In the genomic region with DNA sequence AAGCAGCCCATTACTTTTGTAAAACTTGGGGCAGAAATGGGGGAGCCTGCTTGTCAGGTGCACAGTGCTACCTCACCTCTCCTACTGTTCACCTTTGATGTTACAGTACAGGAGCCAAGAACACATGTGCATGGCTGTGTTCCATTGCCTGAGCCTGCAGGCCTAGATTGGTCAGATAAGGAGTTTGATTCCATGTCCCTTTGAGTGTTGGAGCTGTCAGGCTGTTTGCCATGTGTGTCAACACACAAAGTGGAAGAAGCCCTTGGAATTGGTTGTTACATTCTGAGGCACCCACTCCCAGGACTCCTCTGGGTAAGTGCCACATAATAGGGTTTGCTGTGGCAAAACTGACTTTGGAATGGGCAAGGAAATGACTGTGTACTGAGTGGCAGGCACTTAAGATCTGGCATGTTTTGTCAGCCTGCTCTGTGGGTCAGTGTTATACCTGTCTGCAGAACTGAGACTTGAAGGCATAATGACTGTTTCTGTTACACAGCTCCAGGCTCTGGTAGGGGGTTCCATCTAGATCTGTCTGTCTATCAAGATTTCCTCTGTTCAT, we compare ENCODE assay signal across 29 mouse cellular contexts. TPM values are rescaled to one million over a fixed set of nuclear protein-coding genes. Genes with fewer than 3 reads are reported as not detected.
DNase-seq lines count a peak whose midpoint lies in the region; ATAC-seq and TF ChIP-seq lines count a peak whose summit lies in the region.
"Had no signal": no experiment of that assay in that cellular context is flagged by ENCODE, and none has a peak within 500 bp of the region (broad histone marks: within the 10 kb centered on the region; RNA-seq: fewer than 3 reads in every experiment).

No protein-coding gene starts in this region.

- peaks cover 83% of the 10 kb centered on the region for H3K79me2 ChIP-seq in macrophage (ENCODE audit: inconsistent target)

- H3K27ac ChIP-seq in brown adipose tissue, adult 24 weeks (replicated peaks; ENCODE audit: low read depth, low read length) = peak overlapping the region; percentile 35
- H3K27ac ChIP-seq in liver, embryonic 14.5 days = no peak overlapping the region
- H3K27ac ChIP-seq in macrophage = peak overlapping the region; percentile 99
- H3K27ac ChIP-seq: embryonic facial prominence, embryonic 12.5 days; heart, embryonic 10.5 days; hindbrain, embryonic 13.5 days; kidney, embryonic 15.5 days; left cerebral cortex, adult 2 months; limb, embryonic 10.5 days; midbrain, embryonic 10.5 days had no signal

- no peak overlapping the region for H3K9ac ChIP-seq in liver, embryonic 14.5 days (replicated peaks)
- H3K9ac ChIP-seq: embryonic facial prominence, embryonic 12.5 days; hindbrain, embryonic 13.5 days; kidney, embryonic 15.5 days; lung, embryonic 14.5 days had no signal

- ATAC-seq in liver, embryonic 14.5 days (ENCODE audit: insufficient read depth) = no peak
- ATAC-seq: forebrain, embryonic 14.5 days; inflammation-experienced regulatory T-cells, adult 6 months; Patski had no signal

- peak; percentile 32 for DNase-seq in lung, adult 2 months
- DNase-seq in lung, postnatal 14 days = no peak
- DNase-seq in liver, embryonic 14.5 days (ENCODE audit: low read depth in 3 of 3, low spot score in 3 of 3) = no peak
- DNase-seq in thymus, postnatal 36 days = no peak
- DNase-seq in left cerebral cortex, postnatal 10 days (ENCODE audit: extremely low spot score in 1 of 2, low spot score in 2 of 2) = no peak
- DNase-seq in right cerebral cortex, postnatal 36 days (ENCODE audit: low spot score in 2 of 2) = no peak
- DNase-seq: adrenal gland, postnatal 25 days; cerebellum, postnatal 10 days; gastrocnemius, postnatal 36 days; heart, postnatal 14 days; kidney, postnatal 4 days; layer of hippocampus, adult 9-11 months; lung, embryonic 14.5 days; thymus, postnatal 4 days had no signal

- peaks cover 18% of the 10 kb centered on the region; the same call in 1 of the 2 replicates for H3K4me1 ChIP-seq in lung, adult 2 months (ENCODE audit: control insufficient read depth, insufficient read depth, low read length)
- H3K4me1 ChIP-seq in brown adipose tissue, adult 24 weeks (ENCODE audit: control insufficient read depth, insufficient read depth, insufficient read length, low read length) = peaks cover 16% of the 10 kb centered on the region; the same call in 1 of the 2 replicates
- H3K4me1 ChIP-seq in liver, embryonic 14.5 days (replicated peaks; ENCODE audit: control insufficient read depth in 2 of 2, insufficient read depth in 2 of 2, low read length in 1 of 2) = peaks cover 0 to 7% of the 10 kb centered on the region in 2 experiments; a peak in 1 of 4 replicates

- H3K4me2 ChIP-seq in liver, embryonic 14.5 days (ENCODE audit: low read depth) = 0 out of 2 replicates have a peak overlapping the region, but pooled peaks have one; percentile 1
- H3K4me2 ChIP-seq: embryonic facial prominence, embryonic 12.5 days; hindbrain, embryonic 13.5 days; kidney, embryonic 15.5 days; lung, embryonic 14.5 days had no signal

- H3K27me3 ChIP-seq in liver, embryonic 14.5 days (ENCODE audit: control insufficient read depth, insufficient read depth, low read length) = no peaks in the 10 kb centered on the region
- H3K27me3 ChIP-seq: embryonic facial prominence, embryonic 12.5 days; kidney, embryonic 15.5 days; Patski had no signal

- H3K36me3 ChIP-seq in liver, embryonic 14.5 days (replicated peaks; ENCODE audit: control insufficient read depth, insufficient read depth, low read depth) = no peaks in the 10 kb centered on the region
- H3K36me3 ChIP-seq in macrophage (ENCODE audit: inconsistent target) = 0 out of 2 replicates have a peak, but pooled peaks cover 5% of the 10 kb centered on the region
- H3K36me3 ChIP-seq: embryonic facial prominence, embryonic 12.5 days; hindbrain, embryonic 13.5 days; kidney, embryonic 15.5 days; limb, embryonic 10.5 days had no signal

- H3K4me3 ChIP-seq in lung, adult 2 months (replicated peaks; ENCODE audit: extremely low read depth, low read depth, low read length) = no peak overlapping the region
- no peak overlapping the region for H3K4me3 ChIP-seq in brown adipose tissue, adult 24 weeks (ENCODE audit: insufficient read depth, low read depth, low read length)
- H3K4me3 ChIP-seq in liver, embryonic 14.5 days (ENCODE audit: insufficient read depth in 1 of 2, low read depth in 2 of 2, low read length in 2 of 2) = no peak overlapping the region
- H3K4me3 ChIP-seq in macrophage (ENCODE audit: inconsistent target) = peak overlapping the region; percentile 76
- H3K4me3 ChIP-seq: embryonic facial prominence, embryonic 12.5 days; erythroblast, embryonic 14.5 days; heart, embryonic 10.5 days; hindbrain, embryonic 13.5 days; kidney, embryonic 15.5 days; left cerebral cortex, adult 2 months; limb, embryonic 10.5 days; midbrain, embryonic 10.5 days had no signal

- no peaks in the 10 kb centered on the region for H3K9me3 ChIP-seq in liver, embryonic 14.5 days (ENCODE audit: control insufficient read depth, low read length)
- H3K9me3 ChIP-seq: embryonic facial prominence, embryonic 12.5 days; heart, embryonic 10.5 days; hindbrain, embryonic 13.5 days; kidney, embryonic 15.5 days; limb, embryonic 10.5 days; midbrain, embryonic 10.5 days had no signal

- TF ChIP-seq CTCF in lung, adult 2 months (IDR thresholded peaks at IDR 0.05; ENCODE audit: insufficient read depth, low read length) = no peak
- no peak for TF ChIP-seq CTCF in liver, embryonic 14.5 days (IDR thresholded peaks at IDR 0.05; ENCODE audit: low read depth)

- intact Hi-C loops in left cerebral cortex, postnatal 10 days (cut with DNase I) = no loop called here

- no peak for TF ChIP-seq EP300 in liver, embryonic 14.5 days (IDR thresholded peaks at IDR 0.05; ENCODE audit: low read depth)

- no peak for TF ChIP-seq POLR2A in lung, adult 2 months (IDR thresholded peaks at IDR 0.05; ENCODE audit: borderline replicate concordance, extremely low read depth, low read depth, low read length)

RNA-seq across cellular contexts. Expression of a gene that starts 3.2 kb away (rescaled TPM):
- 0.36 and 0.64 TPM in 2 replicates for polyA plus RNA-seq in lung, adult 2 months (2012; rRNA removed)
- polyA plus RNA-seq in brown adipose tissue, adult 24 weeks (2012; ENCODE audit: insufficient read depth, insufficient read length, missing spikeins) = not detected in 2 replicates
- polyA plus RNA-seq in liver, embryonic 14.5 days (2012; rRNA removed) = 0.03 TPM in 1 of 2 replicates, not detected in the other
- polyA plus RNA-seq in liver, embryonic 14.5 days (2014; fragmentation: Nextera tagmentation; extraction: Ambion mirVana) = 0.13 TPM in 1 of 2 replicates, not detected in the other
- 1 to 10 TPM in 23 of 26 experiments, under 1 TPM in 2, not detected in 1; 0.57 to 9.3 (median 3.9) TPM for total RNA-seq in macrophage (2018; cell fraction: chromatin; rRNA removed)
- total RNA-seq in macrophage (2018; cell fraction: cytosol; rRNA removed) = 1 to 10 TPM; 2.9 to 6.7 (median 4.3) TPM
- 1 to 10 TPM; 1.4 to 8.6 (median 3.1) TPM for total RNA-seq in macrophage (2018; cell fraction: nucleus; rRNA removed)
- polyA plus RNA-seq in macrophage (2018) = 4.2 to 5.7 TPM (median 5.0 TPM) in 3 replicates
- 1 to 10 TPM; 2.7 to 3.6 TPM for total RNA-seq in left cerebral cortex, postnatal 10 days (2021)
- total RNA-seq: ES-E14 had no signal
- polyA plus RNA-seq: embryonic facial prominence, embryonic 12.5 days; erythroblast, embryonic 14.5 days; inflammation-experienced regulatory T-cells, adult 6 months; kidney, embryonic 15.5 days; limb, embryonic 10.5 days; lung, embryonic 14.5 days; neural tube, embryonic 11.5 days had no signal

RNA-seq across cellular contexts. Expression of a gene that starts 3.5 kb away (rescaled TPM):
- polyA plus RNA-seq in lung, adult 2 months (2012; rRNA removed) = 90.7 and 106 TPM in 2 replicates
- 34.3 and 45.5 TPM in 2 replicates for polyA plus RNA-seq in brown adipose tissue, adult 24 weeks (2012; ENCODE audit: insufficient read depth, insufficient read length, missing spikeins)
- polyA plus RNA-seq in liver, embryonic 14.5 days (2012; rRNA removed) = 14.5 and 17.5 TPM in 2 replicates
- polyA plus RNA-seq in liver, embryonic 14.5 days (2014; fragmentation: Nextera tagmentation; extraction: Ambion mirVana) = 29.1 and 32.0 TPM in 2 replicates
- 100 to 1,000 TPM in 19 of 26 experiments, 10 to 100 TPM in 7; 71.9 to 287 (median 128) TPM for total RNA-seq in macrophage (2018; cell fraction: chromatin; rRNA removed)
- total RNA-seq in macrophage (2018; cell fraction: cytosol; rRNA removed) = 1,000 to 10,000 TPM in 13 of 26 experiments, 100 to 1,000 TPM in 13; 647 to 1,881 (median 1,128) TPM
- 1,000 to 10,000 TPM in 2 of 26 experiments, 100 to 1,000 TPM in 24; 203 to 1,284 (median 683) TPM for total RNA-seq in macrophage (2018; cell fraction: nucleus; rRNA removed)
- 1,167 to 1,761 TPM (median 1,697 TPM) in 3 replicates for polyA plus RNA-seq in macrophage (2018)
- total RNA-seq in left cerebral cortex, postnatal 10 days (2021) = 10 to 100 TPM; 33.4 to 34.2 TPM

RNA-seq across cellular contexts. Expression of a gene that starts 34.9 kb away (rescaled TPM):
- polyA plus RNA-seq in lung, adult 2 months (2012; rRNA removed) = 0.07 and 0.15 TPM in 2 replicates
- not detected in 2 replicates for polyA plus RNA-seq in brown adipose tissue, adult 24 weeks (2012; ENCODE audit: insufficient read depth, insufficient read length, missing spikeins)
- 0.02 and 0.04 TPM in 2 replicates for polyA plus RNA-seq in liver, embryonic 14.5 days (2012; rRNA removed)
- polyA plus RNA-seq in liver, embryonic 14.5 days (2014; fragmentation: Nextera tagmentation; extraction: Ambion mirVana) = not detected in 2 replicates
- total RNA-seq in macrophage (2018; cell fraction: chromatin; rRNA removed) = under 1 TPM in 1 of 26 experiments, not detected in 25; 0.44 TPM
- under 1 TPM in 1 of 26 experiments, not detected in 25; under 0.01 TPM for total RNA-seq in macrophage (2018; cell fraction: cytosol; rRNA removed)
- under 1 TPM in 1 of 26 experiments, not detected in 25; 0.27 TPM for total RNA-seq in macrophage (2018; cell fraction: nucleus; rRNA removed)
- not detected in 3 replicates for polyA plus RNA-seq in macrophage (2018)
- total RNA-seq in left cerebral cortex, postnatal 10 days (2021) = 10 to 100 TPM; 37.5 to 40.1 TPM
- total RNA-seq: gastrocnemius, postnatal 36 days had no signal
- polyA plus RNA-seq: erythroblast, embryonic 14.5 days; heart, embryonic 10.5 days; inflammation-experienced regulatory T-cells, adult 6 months; limb, embryonic 10.5 days; Patski had no signal

RNA-seq across cellular contexts. Expression of a gene that starts 56.4 kb away (rescaled TPM):
- polyA plus RNA-seq in lung, adult 2 months (2012; rRNA removed) = 15.0 and 20.1 TPM in 2 replicates
- polyA plus RNA-seq in brown adipose tissue, adult 24 weeks (2012; ENCODE audit: insufficient read depth, insufficient read length, missing spikeins) = 38.9 and 39.7 TPM in 2 replicates
- 9.1 and 11.6 TPM in 2 replicates for polyA plus RNA-seq in liver, embryonic 14.5 days (2012; rRNA removed)
- 5.8 and 6.7 TPM in 2 replicates for polyA plus RNA-seq in liver, embryonic 14.5 days (2014; fragmentation: Nextera tagmentation; extraction: Ambion mirVana)
- 100 to 1,000 TPM; 206 to 360 (median 241) TPM for total RNA-seq in macrophage (2018; cell fraction: chromatin; rRNA removed)
- 10 to 100 TPM; 48.6 to 65.6 (median 56.2) TPM for total RNA-seq in macrophage (2018; cell fraction: cytosol; rRNA removed)
- 100 to 1,000 TPM in 20 of 26 experiments, 10 to 100 TPM in 6; 84.9 to 214 (median 123) TPM for total RNA-seq in macrophage (2018; cell fraction: nucleus; rRNA removed)
- 36.6 to 40.2 TPM (median 36.8 TPM) in 3 replicates for polyA plus RNA-seq in macrophage (2018)
- total RNA-seq in left cerebral cortex, postnatal 10 days (2021) = 100 to 1,000 TPM; 107 TPM

Comparison
In these comparisons a context has a peak if more than half of its experiments do, and no peak if none do; other contexts are left out.
1. RNA of a gene that starts 3.5 kb away (polyA plus RNA-seq): 1,167 to 1,761 TPM in macrophage; 90.7 to 106 TPM in lung, adult 2 months, 34.3 to 45.5 TPM in brown adipose tissue, adult 24 weeks and 14.5 to 32.0 TPM in liver, embryonic 14.5 days; every median in the first group is over 10 times any median in the second.